Mouse (Mus musculus) midbrain, embryonic 15.5 days (tissue): ENCODE results near the gene Etv2. TPM values are rescaled to one million over a fixed set of nuclear protein-coding genes. Genes with fewer than 3 reads are reported as not detected.

ENCODE experiments used
- ATAC-seq: fragments of 200-750 bp; cut with Nextera tagmentation; replicated peaks from 2 replicates; pipeline ENCODE4 v1.8.0; 2017; ENCODE audit warnings: moderate TSS enrichment
- H3K27ac ChIP-seq: fragments of 300-500 bp; sonication (generic); 2 replicates; pipeline ENCODE4 v1.5.1; 2015; ENCODE audit warnings: mild to moderate bottlenecking, inconsistent platforms
- H3K27me3 ChIP-seq: fragments of 300-500 bp; sonication (generic); replicated peaks from 2 replicates; pipeline ENCODE4 v1.6.1; 2015; ENCODE audit warnings: inconsistent platforms
- H3K36me3 ChIP-seq: fragments of 300-500 bp; sonication (generic); replicated peaks from 2 replicates; pipeline ENCODE4 v1.6.1; 2015; ENCODE audit warnings: inconsistent platforms
- H3K4me1 ChIP-seq: fragments of 300-500 bp; sonication (generic); 2 replicates; pipeline ENCODE4 v1.6.1; 2015; ENCODE audit warnings: inconsistent platforms
- H3K4me2 ChIP-seq: fragments of 300-500 bp; sonication (generic); 2 replicates; pipeline ENCODE4 v1.6.1; 2015; ENCODE audit warnings: inconsistent platforms, mild to moderate bottlenecking, moderate library complexity
- H3K4me3 ChIP-seq: fragments of 300-500 bp; sonication (generic); 2 replicates; pipeline ENCODE4 v1.5.1; 2015; ENCODE audit warnings: mild to moderate bottlenecking, inconsistent platforms
- H3K9ac ChIP-seq: fragments of 300-500 bp; sonication (generic); 2 replicates; pipeline ENCODE4 v1.6.1; 2015; ENCODE audit warnings: mild to moderate bottlenecking, inconsistent platforms
- H3K9me3 ChIP-seq: fragments of 300-500 bp; sonication (generic); 2 replicates; pipeline ENCODE4 v1.6.1; 2016; ENCODE audit warnings: inconsistent platforms
- WGBS: fragments of 180-500 bp; shearing (Covaris S2); methylation state at CpG from one replicate; pipeline ENCODE4 v1.1.7; 2015; ENCODE audit warnings: mixed read lengths; 5-methylcytosine and 5-hydroxymethylcytosine counted together
- polyA plus RNA-seq: library from polyadenylated mRNA; unstranded; fragments of >200 nt; fragmentation: Nextera tagmentation; extraction: Ambion mirVana; gene quantifications from 2 replicates; pipeline ENCODE4 v1.2.1, GENCODE M21; 2015

Etv2 gene
- polyA plus RNA-seq, 1 experiment from 2014 or later, result not detected

GRCm38 (mm10) chr7:30610043-30610442 lies 25.6 kb downstream of the Etv2 start:
- Histone ChIP-seq H3K4me1 (no peaks in the 10 kb centered on the region), H3K36me3 (no peaks in the 10 kb centered on the region), H3K9ac (no peak overlapping the region), H3K4me3 (no peak overlapping the region), H3K4me2 (no peak overlapping the region), H3K9me3 (no peaks in the 10 kb centered on the region), H3K27me3 (no peaks in the 10 kb centered on the region), H3K27ac (no peak overlapping the region)
- ATAC-seq, result no peak
- 59% methylated on average over 7 of the region's 7 CpGs for whole genome bisulfite sequencing

DNA sequence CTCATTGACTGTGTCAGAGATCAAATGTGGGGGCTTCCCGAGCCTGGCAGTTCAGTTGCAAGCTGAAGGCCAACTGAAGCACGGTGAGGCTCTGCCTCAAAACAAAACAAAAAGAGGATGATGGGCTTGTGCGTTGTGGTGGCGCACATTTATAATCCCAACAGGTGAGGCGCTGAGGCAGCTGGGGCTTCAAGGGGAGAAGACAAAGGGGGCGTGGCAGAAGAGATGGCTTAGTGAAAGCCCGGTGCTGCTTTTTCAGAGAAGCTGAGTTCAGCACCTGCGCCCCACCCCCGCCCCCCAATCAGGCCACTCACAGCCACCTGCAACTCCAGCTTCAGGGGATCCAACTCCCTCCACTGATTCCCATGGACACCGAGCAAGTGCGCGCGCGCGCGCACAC lies 27.2 kb downstream of the Etv2 start:
- Histone ChIP-seq H3K4me3 (no peak overlapping the region), H3K36me3 (no peaks in the 10 kb centered on the region), H3K4me1 (no peaks in the 10 kb centered on the region), H3K27me3 (no peaks in the 10 kb centered on the region), H3K4me2 (no peak overlapping the region), H3K9ac (no peak overlapping the region), H3K27ac (no peak overlapping the region), H3K9me3 (no peaks in the 10 kb centered on the region)
- ATAC-seq, result no peak
- WGBS, result 48% methylated on average over 16 of the region's 16 CpGs

DNA sequence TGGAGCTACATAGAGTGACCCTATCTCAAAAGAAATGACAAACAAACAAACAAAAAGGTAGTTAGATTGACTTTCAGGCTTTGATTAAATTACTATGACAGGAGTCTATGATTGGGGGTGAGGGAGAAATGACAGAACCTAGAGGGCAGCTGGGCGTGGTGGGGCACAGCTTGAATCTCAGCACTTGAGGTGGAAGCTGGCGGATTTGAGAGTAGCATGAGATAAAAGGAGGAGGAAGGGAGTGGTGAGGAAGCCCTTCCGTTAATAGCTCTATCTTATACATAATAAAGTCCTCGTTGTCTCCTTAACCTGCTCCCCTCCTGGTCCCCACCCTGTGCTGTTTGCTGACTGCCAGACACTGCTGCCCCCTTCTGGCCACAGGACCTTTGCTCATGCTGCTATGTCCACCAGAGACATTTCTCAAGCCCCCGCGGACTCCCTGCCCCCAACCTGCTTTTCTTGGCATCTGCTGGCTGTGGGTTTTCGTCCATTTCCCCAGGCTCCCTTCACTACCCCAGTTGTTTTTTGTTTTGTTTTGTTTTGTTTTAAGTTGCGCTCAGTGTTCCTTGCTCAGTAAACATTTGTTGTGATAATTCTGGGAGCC lies 27.8 kb downstream of the Etv2 start:
- Histone ChIP-seq H3K9me3 (no peaks in the 10 kb centered on the region), H3K4me1 (no peaks in the 10 kb centered on the region), H3K4me2 (no peak overlapping the region), H3K27me3 (no peaks in the 10 kb centered on the region), H3K9ac (no peak overlapping the region), H3K36me3 (no peaks in the 10 kb centered on the region), H3K27ac (no peak overlapping the region), H3K4me3 (no peak overlapping the region)
- WGBS, result 27% methylated on average over 8 of the region's 8 CpGs
- ATAC-seq, result no peak

- 88% methylated on average over 8 of the region's 8 CpGs for WGBS
- no peak overlapping the region for H3K27ac ChIP-seq
- no peak for ATAC-seq
- no peaks in the 10 kb centered on the region for H3K36me3 ChIP-seq
- H3K4me3 ChIP-seq, result no peak overlapping the region
- H3K4me1 ChIP-seq, result peaks cover 8% of the 10 kb centered on the region; the same call in 1 of the 2 replicates
- no peaks in the 10 kb centered on the region for H3K9me3 ChIP-seq
- H3K4me2 ChIP-seq, result no peak overlapping the region
- no peaks in the 10 kb centered on the region for H3K27me3 ChIP-seq
- no peak overlapping the region for H3K9ac ChIP-seq
These were observed 30.7 kb downstream of the Etv2 start for GRCm38 (mm10) chr7:30604944-30605343.

DNA sequence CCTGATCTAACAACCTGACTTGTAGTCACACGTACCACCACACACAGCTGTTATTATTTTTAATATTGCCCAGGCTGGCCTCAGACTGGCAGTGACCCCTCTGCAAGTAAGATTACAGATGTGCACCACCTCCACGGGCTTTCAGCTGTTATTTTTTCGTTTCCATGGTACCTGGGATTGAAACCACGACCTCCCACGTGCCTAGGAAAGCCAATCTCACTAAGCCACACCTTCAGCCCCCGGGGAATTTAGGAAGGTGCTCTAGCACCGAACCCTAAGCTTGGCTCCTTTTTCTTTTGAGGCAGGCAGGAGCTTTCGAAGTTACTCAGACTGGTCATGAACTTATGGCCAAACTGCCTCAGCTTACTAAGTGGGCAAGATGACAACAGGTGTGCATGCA lies 31.2 kb downstream of the Etv2 start:
- Histone ChIP-seq H3K9me3 (no peaks in the 10 kb centered on the region), H3K4me3 (no peak overlapping the region), H3K9ac (no peak overlapping the region), H3K27me3 (no peaks in the 10 kb centered on the region), H3K36me3 (no peaks in the 10 kb centered on the region), H3K4me2 (no peak overlapping the region), H3K27ac (no peak overlapping the region), H3K4me1 (peaks cover 13% of the 10 kb centered on the region)
- WGBS, result 61% methylated on average over 8 of the region's 8 CpGs
- no peak for ATAC-seq

- Histone ChIP-seq H3K36me3 (no peaks in the 10 kb centered on the region), H3K4me3 (no peak overlapping the region), H3K9ac (no peak overlapping the region), H3K4me1 (peaks cover 13% of the 10 kb centered on the region), H3K27me3 (no peaks in the 10 kb centered on the region), H3K4me2 (no peak overlapping the region), H3K27ac (no peak overlapping the region), H3K9me3 (no peaks in the 10 kb centered on the region)
- WGBS, result 53% methylated on average over 3 of the region's 3 CpGs
- no peak for ATAC-seq
These were observed 33.1 kb downstream of the Etv2 start for GRCm38 (mm10) chr7:30602583-30602982.

DNA sequence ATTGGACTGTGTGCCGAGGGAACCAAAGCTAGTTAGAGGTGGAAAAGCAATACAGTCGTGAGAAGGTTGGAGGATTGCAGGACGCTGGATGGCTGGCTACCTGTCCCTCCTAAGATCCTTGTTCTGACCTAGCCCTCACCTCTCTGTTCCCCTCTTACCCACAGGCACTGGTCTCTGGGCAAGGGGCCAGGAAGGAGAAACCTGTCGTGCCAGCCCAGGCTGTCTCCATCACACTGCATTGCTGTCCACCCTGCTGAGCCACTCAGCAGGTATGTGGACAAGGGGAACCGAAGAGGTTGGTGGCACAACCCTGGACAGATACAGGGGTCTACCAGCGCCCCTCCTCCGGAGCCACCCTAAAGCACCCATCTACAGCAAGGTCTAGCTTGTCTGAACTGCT lies 35.0 kb downstream of the Etv2 start:
- peak overlapping the region; percentile 45; the same call in 1 of the 2 replicates for H3K4me2 ChIP-seq

GRCm38 (mm10) chr7:30599933-30600353 lies 35.7 kb downstream of the Etv2 start:
- Histone ChIP-seq H3K9ac (no peak overlapping the region), H3K36me3 (no peaks in the 10 kb centered on the region), H3K4me1 (peaks cover 13% of the 10 kb centered on the region), H3K27me3 (no peaks in the 10 kb centered on the region), H3K4me3 (peak overlapping the region; percentile 16), H3K27ac (peak overlapping the region; percentile 13; the same call in 1 of the 2 replicates), H3K9me3 (no peaks in the 10 kb centered on the region), H3K4me2 (peak overlapping the region; percentile 45)
- ATAC-seq, result peak; percentile 98
- WGBS, result 1% methylated on average over 16 of the region's 16 CpGs

More for the DNA sequence above, 35.0 kb downstream of the Etv2 start:
- H3K9me3 ChIP-seq, result no peaks in the 10 kb centered on the region
- H3K36me3 ChIP-seq, result no peaks in the 10 kb centered on the region
- H3K4me3 ChIP-seq, result no peak overlapping the region
- peaks cover 13% of the 10 kb centered on the region for H3K4me1 ChIP-seq
- 71% methylated on average over 7 of the region's 7 CpGs for WGBS
- no peak overlapping the region for H3K9ac ChIP-seq
- peak; percentile 55 for ATAC-seq
- no peaks in the 10 kb centered on the region for H3K27me3 ChIP-seq
- 0 out of 2 replicates have a peak overlapping the region, but pooled peaks have one; percentile 13 for H3K27ac ChIP-seq

- ATAC-seq, result no peak
- Histone ChIP-seq H3K9ac (no peak within 1 kb of the TSS), H3K27me3 (no peaks in the 10 kb centered on the region), H3K4me2 (peak within 1 kb of the TSS; percentile 45), H3K27ac (peak within 1 kb of the TSS; percentile 13; the same call in 1 of the 2 replicates), H3K4me3 (peak within 1 kb of the TSS; percentile 16), H3K9me3 (no peaks in the 10 kb centered on the region), H3K36me3 (no peaks in the 10 kb centered on the region), H3K4me1 (peaks cover 13% of the 10 kb centered on the region)
- WGBS, result 95% methylated on average over 12 of the region's 12 CpGs
These were observed 36.9 kb downstream of the Etv2 start, which contains the start of gene Zbtb32 for GRCm38 (mm10) chr7:30598786-30599185. Gene Zbtb32, minus strand, starts transcription at chr7:30598909.

DNA sequence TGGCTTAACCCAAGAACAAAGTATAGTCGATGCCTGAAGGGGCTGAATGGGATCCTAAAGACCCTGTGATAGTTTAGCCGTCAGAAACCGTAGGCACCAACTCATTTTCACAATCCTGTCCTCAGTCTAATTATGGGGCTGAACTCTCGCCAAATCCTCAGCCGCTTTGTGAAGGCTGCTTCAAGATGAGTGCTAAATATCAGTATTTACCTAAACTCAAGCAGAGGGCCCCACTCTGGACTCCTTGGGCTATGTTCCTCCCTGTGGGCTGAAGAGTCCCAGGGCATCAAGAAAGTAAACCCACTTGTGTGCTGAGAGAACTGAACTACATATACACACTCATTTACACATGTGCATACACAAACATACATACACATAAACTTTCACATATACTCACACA lies 38.8 kb downstream of the Etv2 start:
- Histone ChIP-seq H3K4me3 (no peak overlapping the region), H3K9me3 (no peaks in the 10 kb centered on the region), H3K4me1 (peaks cover 13% of the 10 kb centered on the region), H3K36me3 (no peaks in the 10 kb centered on the region), H3K4me2 (no peak overlapping the region), H3K9ac (no peak overlapping the region), H3K27me3 (no peaks in the 10 kb centered on the region), H3K27ac (no peak overlapping the region)
- 76% methylated on average over 5 of the region's 5 CpGs for WGBS
- ATAC-seq, result no peak

DNA sequence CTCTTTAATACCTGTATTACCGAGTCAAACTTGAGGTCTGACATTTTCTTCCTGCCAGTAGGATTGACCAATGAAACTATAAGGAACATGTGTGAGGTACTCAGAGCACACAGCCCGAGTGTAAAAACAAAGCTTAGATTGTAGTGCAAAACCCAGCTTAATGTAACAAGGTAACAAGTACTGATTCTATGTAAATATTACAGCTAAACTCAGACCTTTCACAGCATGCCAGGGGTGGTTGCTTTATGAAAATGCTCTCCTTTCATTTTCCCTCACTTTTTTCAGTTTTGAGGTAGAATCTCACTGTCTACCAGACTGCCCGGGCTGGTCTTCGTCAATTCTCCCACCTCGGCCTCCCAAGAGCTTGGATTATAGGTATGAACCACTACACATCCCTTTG lies 39.6 kb downstream of the Etv2 start:
- Histone ChIP-seq H3K9me3 (no peaks in the 10 kb centered on the region), H3K9ac (no peak overlapping the region), H3K36me3 (no peaks in the 10 kb centered on the region), H3K4me2 (no peak overlapping the region), H3K4me1 (peaks cover 13% of the 10 kb centered on the region), H3K27ac (no peak overlapping the region), H3K4me3 (no peak overlapping the region), H3K27me3 (no peaks in the 10 kb centered on the region)
- ATAC-seq, result no peak
- 81% methylated on average over 5 of the region's 5 CpGs for whole genome bisulfite sequencing

- H3K4me3 ChIP-seq, result no peak overlapping the region
- H3K4me1 ChIP-seq, result peaks cover 5% of the 10 kb centered on the region
- H3K27me3 ChIP-seq, result no peaks in the 10 kb centered on the region
- no peaks in the 10 kb centered on the region for H3K36me3 ChIP-seq
- ATAC-seq, result no peak
- no peaks in the 10 kb centered on the region for H3K9me3 ChIP-seq
- no peak overlapping the region for H3K4me2 ChIP-seq
- 64% methylated on average over 4 of the region's 4 CpGs for WGBS
- H3K9ac ChIP-seq, result no peak overlapping the region
- no peak overlapping the region for H3K27ac ChIP-seq
These were observed 41.1 kb downstream of the Etv2 start for GRCm38 (mm10) chr7:30594510-30595024.
